Mouse (Mus musculus) lung, postnatal 0 days (tissue): ENCODE results near the gene Sytl2.

Experiments used
- CTCF ChIP-seq: IDR thresholded peaks from 2 replicates; pipeline ENCODE4 v1.5.1; 2016; ENCODE audit warnings: antibody characterized with exemption, mild to moderate bottlenecking
- EP300 ChIP-seq: IDR thresholded peaks from 2 replicates; pipeline ENCODE4 v1.6.1; 2016; ENCODE audit warnings: antibody characterized with exemption, mild to moderate bottlenecking, control low read depth

DNA sequence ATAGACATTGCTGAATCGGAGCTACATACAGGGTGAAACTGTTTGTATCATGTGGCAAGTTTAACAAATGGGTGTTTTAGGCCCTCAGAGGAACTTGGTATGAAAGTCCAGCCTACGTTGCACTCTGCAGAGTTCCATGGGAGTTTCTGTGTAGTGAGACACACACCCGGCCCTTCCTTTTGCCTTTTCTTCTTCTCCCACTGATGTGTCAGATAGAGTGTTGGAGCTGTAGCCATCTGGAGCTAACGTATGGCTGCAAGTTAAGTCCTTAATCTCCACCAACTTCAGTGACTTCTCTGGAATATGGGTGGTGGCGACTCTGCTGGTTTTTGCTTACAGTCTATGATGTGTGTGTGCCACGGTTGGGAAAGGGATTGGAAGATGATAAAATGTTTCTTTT is 32.3 kb downstream of the Sytl2 start:
- TF ChIP-seq EP300 (no peak), CTCF (no peak)
